Mouse (Mus musculus) heart, postnatal 0 days (tissue): ENCODE data around the gene Ptpn13. TPM values are rescaled to one million over a fixed set of nuclear protein-coding genes. Genes with fewer than 3 reads are reported as not detected.

Experiments
- ATAC-seq: fragments of 200-750 bp; cut with Nextera tagmentation; 2 replicates; pipeline ENCODE4 v1.8.0; 2017; ENCODE audit warnings: low read depth, moderate number of reproducible peaks, moderate library complexity; ENCODE audit not compliant: insufficient read depth
- DNase-seq: peaks from one replicate; pipeline ENCODE4 v3.0.0-alpha.2; 2016; ENCODE audit warnings: low spot score
- H3K27ac ChIP-seq: fragments of 300-500 bp; sonication (generic); 2 replicates; pipeline ENCODE4 v1.5.1; 2014; ENCODE audit warnings: low read depth, mild to moderate bottlenecking
- H3K27me3 ChIP-seq: fragments of 300-500 bp; sonication (generic); 2 replicates; pipeline ENCODE4 v1.6.1; 2014; ENCODE audit warnings: low read length, mixed read lengths; ENCODE audit not compliant: control insufficient read depth, insufficient read depth
- H3K36me3 ChIP-seq: fragments of 300-500 bp; sonication (generic); replicated peaks from 2 replicates; pipeline ENCODE4 v1.6.1; 2014; ENCODE audit warnings: low read length, mixed read lengths; ENCODE audit not compliant: control insufficient read depth, insufficient read depth
- H3K4me1 ChIP-seq: fragments of 300-500 bp; sonication (generic); 2 replicates; pipeline ENCODE4 v1.6.1; 2014; ENCODE audit warnings: antibody characterized with exemption; ENCODE audit not compliant: control insufficient read depth, insufficient read depth
- H3K4me2 ChIP-seq: fragments of 300-500 bp; sonication (generic); 2 replicates; pipeline ENCODE4 v1.6.1; 2014; ENCODE audit warnings: low read depth, mild to moderate bottlenecking, low read length, moderate library complexity
- H3K4me3 ChIP-seq: fragments of 300-500 bp; sonication (generic); 2 replicates; pipeline ENCODE4 v1.5.1; 2014; ENCODE audit warnings: low read depth, low read length
- H3K9ac ChIP-seq: fragments of 300-500 bp; sonication (generic); replicated peaks from 2 replicates; pipeline ENCODE4 v1.6.1; 2014; ENCODE audit warnings: low read depth, low read length, mixed read lengths
- H3K9me3 ChIP-seq: fragments of 300-500 bp; sonication (generic); replicated peaks from 2 replicates; pipeline ENCODE4 v1.6.1; 2016; ENCODE audit warnings: low read length; ENCODE audit not compliant: control insufficient read depth
- CTCF ChIP-seq: IDR thresholded peaks from 2 replicates; pipeline ENCODE4 v1.5.1; 2016; ENCODE audit warnings: antibody characterized with exemption, control low read depth, low read depth
- EP300 ChIP-seq: IDR thresholded peaks from 2 replicates; pipeline ENCODE4 v1.6.1; 2016; ENCODE audit warnings: antibody characterized with exemption, low read depth
- WGBS: fragments of 180-500 bp; shearing (Covaris S2); extraction: QIAGEN DNeasy Blood & Tissue Kit; methylation state at CpG from one replicate; pipeline ENCODE4 v1.1.7; 2014; 5-methylcytosine and 5-hydroxymethylcytosine counted together
- polyA plus RNA-seq: library from polyadenylated mRNA; unstranded; fragments of >200 nt; fragmentation: Nextera tagmentation; extraction: Ambion mirVana; gene quantifications from 2 replicates; pipeline ENCODE4 v1.2.1, GENCODE M21; 2015
- total RNA-seq: library from RNA; depleted of rRNA; stranded (reverse); fragments of >200 nt; gene quantifications from 2 replicates; pipeline ENCODE4 v1.2.3, GENCODE M21; 2014; ENCODE audit warnings: low replicate concordance

The Ptpn13 gene
- total and polyA plus RNA-seq, 2 experiments from 2014 or later = 2.3 to 14.3 TPM

GRCm38 (mm10) chr5:103423305-103423926, 1.6 kb upstream of the Ptpn13 start:
- ATAC-seq (no peak), DNase-seq (peak; percentile 45)
- Histone ChIP-seq H3K4me2 (peak overlapping the region; percentile 2; the same call in 1 of the 2 replicates), H3K4me1 (peaks cover 7% of the 10 kb centered on the region), H3K27me3 (peaks cover 14% of the 10 kb centered on the region), H3K9ac (no peak overlapping the region), H3K9me3 (no peaks in the 10 kb centered on the region), H3K4me3 (no peak overlapping the region), H3K36me3 (no peaks in the 10 kb centered on the region), H3K27ac (peak overlapping the region; percentile 8; the same call in 1 of the 2 replicates)
- TF ChIP-seq EP300 (no peak), CTCF (no peak)
- 26% methylated on average over 6 of the region's 6 CpGs for WGBS

GRCm38 (mm10) chr5:103423927-103424315, 1.1 kb upstream of the Ptpn13 start:
- Histone ChIP-seq H3K4me1 (peaks cover 10% of the 10 kb centered on the region), H3K4me3 (peak overlapping the region; percentile 88), H3K4me2 (peak overlapping the region; percentile 87), H3K27me3 (peaks cover 14% of the 10 kb centered on the region), H3K27ac (peak overlapping the region; percentile 8; the same call in 1 of the 2 replicates), H3K9ac (no peak overlapping the region), H3K9me3 (no peaks in the 10 kb centered on the region), H3K36me3 (no peaks in the 10 kb centered on the region)
- 31% methylated on average over 5 of the region's 5 CpGs for WGBS
- TF ChIP-seq CTCF (no peak), EP300 (no peak)
- no peak for ATAC-seq
- DNase-seq = no peak

- ATAC-seq (peak; percentile 34), DNase-seq (peak; percentile 48)
- H3K9ac ChIP-seq = peak overlapping the region; percentile 82
- TF ChIP-seq EP300 (no peak), CTCF (no peak)
- H3K27ac ChIP-seq = peak overlapping the region; percentile 85
- peaks cover 14% of the 10 kb centered on the region for H3K27me3 ChIP-seq
- WGBS = 1% methylated on average over 42 of the region's 67 CpGs
- H3K36me3 ChIP-seq = no peaks in the 10 kb centered on the region
- H3K4me3 ChIP-seq = peak overlapping the region; percentile 88
- H3K4me1 ChIP-seq = peaks cover 10% of the 10 kb centered on the region
- H3K9me3 ChIP-seq = no peaks in the 10 kb centered on the region
- peak overlapping the region; percentile 87 for H3K4me2 ChIP-seq
These were observed 505 bp downstream of the Ptpn13 start for GRCm38 (mm10) chr5:103425363-103426031.

- Histone ChIP-seq H3K27ac (no peak overlapping the region), H3K27me3 (peaks cover 14% of the 10 kb centered on the region), H3K9me3 (no peaks in the 10 kb centered on the region), H3K36me3 (no peaks in the 10 kb centered on the region), H3K4me2 (peak overlapping the region; percentile 87), H3K4me3 (peak overlapping the region; percentile 88), H3K4me1 (peaks cover 10% of the 10 kb centered on the region), H3K9ac (peak overlapping the region; percentile 82)
- TF ChIP-seq EP300 = no peak
- TF ChIP-seq CTCF = no peak
- ATAC-seq (no peak), DNase-seq (no peak)
- WGBS = 21% methylated on average over 9 of the region's 9 CpGs
These were observed 1.3 kb downstream of the Ptpn13 start for GRCm38 (mm10) chr5:103426250-103426649.

GRCm38 (mm10) chr5:103430986-103431385, 6.0 kb downstream of the Ptpn13 start:
- H3K9ac ChIP-seq = no peak overlapping the region
- H3K4me3 ChIP-seq = no peak overlapping the region
- H3K9me3 ChIP-seq = no peaks in the 10 kb centered on the region
- TF ChIP-seq EP300 (no peak), CTCF (no peak)
- 86% methylated on average over 3 of the region's 3 CpGs for WGBS
- no peaks in the 10 kb centered on the region for H3K27me3 ChIP-seq
- DNase-seq (no peak), ATAC-seq (no peak)
- no peaks in the 10 kb centered on the region for H3K36me3 ChIP-seq
- H3K4me2 ChIP-seq = no peak overlapping the region
- H3K4me1 ChIP-seq = peaks cover 6% of the 10 kb centered on the region
- no peak overlapping the region for H3K27ac ChIP-seq
